Mouse (Mus musculus) adrenal gland, postnatal 4 days (tissue): ENCODE results near the gene Osbpl8. TPM values are rescaled to one million over a fixed set of nuclear protein-coding genes. Genes with fewer than 3 reads are reported as not detected.

Source experiments
- DNase-seq, 2 experiments: peaks; one replicate each; pipeline ENCODE4 v3.0.0; 2021 to 2022; ENCODE audit warnings: low spot score in 2 of 2, mixed read lengths in 2 of 2
- total RNA-seq, 2 experiments: library from RNA; stranded (reverse); gene quantifications; 2 replicates each; pipeline ENCODE4 v1.2.3; 2021

Osbpl8 gene
- total RNA-seq, 2 experiments from 2014 or later = 30.8 to 33.9 TPM

DNA sequence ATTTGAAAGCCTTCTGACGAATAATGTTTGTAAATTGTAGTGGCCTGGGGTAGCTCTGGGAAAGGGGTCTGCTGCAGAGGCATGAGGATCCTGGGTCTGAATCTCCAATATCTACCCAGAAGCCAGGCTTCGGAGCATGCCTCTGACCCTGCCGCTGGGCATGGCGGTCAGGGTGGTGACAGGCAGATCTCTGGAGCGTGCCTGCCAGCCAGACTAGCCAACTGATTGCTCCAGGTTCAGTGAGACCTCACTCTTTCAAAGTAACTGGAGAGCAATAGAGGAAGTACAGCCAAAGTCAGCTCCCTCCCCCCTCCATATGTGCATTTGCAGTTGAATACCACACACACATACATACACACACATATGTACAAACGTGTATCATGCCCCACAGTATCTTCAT, 137.9 kb downstream of the Osbpl8 start:
- no peak for DNase-seq

GRCm38 (mm10) chr10:111308850-111309501, 144.4 kb downstream of the Osbpl8 start:
- DNase-seq = no peak

DNA sequence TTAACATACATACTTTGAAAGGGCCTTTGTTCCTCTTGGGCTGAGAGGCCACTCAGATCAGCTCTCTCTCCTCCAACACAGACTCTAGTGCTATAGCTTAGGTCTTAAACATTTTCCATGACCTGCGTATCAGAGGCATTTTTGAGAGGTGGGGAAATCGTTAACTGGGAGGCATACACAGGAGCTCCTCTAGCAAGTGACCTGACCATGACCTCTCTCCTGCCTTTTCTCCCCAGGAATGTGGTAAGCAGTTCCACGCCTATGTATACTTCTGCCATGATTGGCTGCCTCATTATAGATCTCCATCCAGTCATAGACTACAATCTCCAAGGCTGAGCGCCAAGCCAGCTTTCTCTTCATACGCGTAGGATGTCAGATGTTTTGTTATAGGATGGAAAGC, 148.7 kb downstream of the Osbpl8 start:
- no peak for DNase-seq

DNA sequence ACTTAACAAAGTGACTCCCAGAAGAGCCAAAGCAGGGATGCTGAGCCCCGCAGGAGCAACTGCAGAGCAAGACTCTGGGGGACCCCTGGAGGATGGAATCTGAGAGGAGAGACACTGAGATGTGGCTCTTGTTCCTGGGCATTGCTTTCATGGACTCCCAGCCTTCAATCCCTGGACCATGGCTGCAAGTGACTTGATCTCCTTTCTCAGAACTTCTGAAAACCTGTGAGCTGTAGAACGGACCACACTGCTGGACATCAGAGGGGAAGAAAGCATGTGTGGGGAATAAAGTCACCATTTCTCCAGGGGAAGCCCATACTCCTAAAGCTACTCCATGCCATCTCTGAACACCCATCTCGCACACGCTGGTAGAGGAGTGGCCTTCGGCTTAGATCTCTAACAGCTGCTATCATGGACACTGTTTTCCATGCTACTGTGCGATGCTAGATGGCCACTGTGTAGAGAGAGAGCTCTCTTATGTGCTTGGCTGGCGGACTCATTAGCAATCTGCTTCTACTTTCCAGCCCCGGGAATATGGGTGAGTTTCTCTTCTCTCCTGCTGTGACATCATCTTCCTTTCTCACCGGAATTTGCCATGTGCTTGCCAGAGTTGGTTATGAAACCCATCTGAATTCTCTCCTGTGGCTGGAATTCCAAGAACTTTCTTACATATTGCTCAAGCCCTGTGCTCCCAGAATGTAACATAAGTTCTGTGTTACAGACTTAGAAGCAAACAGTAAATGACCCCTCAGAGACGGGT, 150.3 kb downstream of the Osbpl8 start:
- no peak for DNase-seq

GRCm38 (mm10) chr10:111315940-111316339, 151.4 kb downstream of the Osbpl8 start:
- DNase-seq = no peak

- DNase-seq = no peak
Observed at GRCm38 (mm10) chr10:111318021-111318420, 153.5 kb downstream of the Osbpl8 start.

DNA sequence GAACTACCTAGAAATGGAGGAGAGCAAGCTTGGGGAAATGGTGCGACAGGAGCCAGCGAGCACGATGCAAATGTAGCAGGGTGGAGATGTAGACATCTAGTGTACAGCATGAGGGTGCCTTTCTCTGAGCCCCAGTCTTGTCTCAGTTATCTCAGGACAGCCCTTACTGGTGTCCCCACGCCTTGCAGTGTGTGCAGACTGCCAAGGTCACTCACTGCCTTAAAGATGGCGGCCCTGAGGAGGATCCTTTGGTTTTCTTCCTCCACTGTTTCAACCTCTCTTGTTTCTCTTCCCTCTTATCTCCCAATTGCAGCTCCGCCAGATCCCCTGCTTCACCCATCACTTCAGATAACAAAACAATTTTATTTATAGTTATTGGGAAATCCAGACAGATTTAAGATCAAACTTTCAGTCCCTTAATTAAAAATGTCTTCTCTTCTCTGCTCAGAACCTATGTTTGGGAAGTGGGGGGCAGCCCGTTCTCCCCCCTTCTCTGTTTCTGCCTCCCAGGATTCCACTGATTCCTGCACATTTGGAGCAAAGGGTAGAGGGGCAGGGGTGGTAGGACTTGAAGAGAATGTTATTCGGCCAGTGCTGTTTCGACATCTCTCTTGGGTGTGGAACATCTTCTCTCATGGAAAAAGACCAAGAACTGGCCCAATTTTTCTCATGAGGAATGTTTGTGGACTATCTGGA, 154.4 kb downstream of the Osbpl8 start:
- DNase-seq = no peak

GRCm38 (mm10) chr10:111320579-111320978, 156.0 kb downstream of the Osbpl8 start:
- DNase-seq = no peak

GRCm38 (mm10) chr10:111327957-111328356, 163.4 kb downstream of the Osbpl8 start:
- DNase-seq = no peak

DNA sequence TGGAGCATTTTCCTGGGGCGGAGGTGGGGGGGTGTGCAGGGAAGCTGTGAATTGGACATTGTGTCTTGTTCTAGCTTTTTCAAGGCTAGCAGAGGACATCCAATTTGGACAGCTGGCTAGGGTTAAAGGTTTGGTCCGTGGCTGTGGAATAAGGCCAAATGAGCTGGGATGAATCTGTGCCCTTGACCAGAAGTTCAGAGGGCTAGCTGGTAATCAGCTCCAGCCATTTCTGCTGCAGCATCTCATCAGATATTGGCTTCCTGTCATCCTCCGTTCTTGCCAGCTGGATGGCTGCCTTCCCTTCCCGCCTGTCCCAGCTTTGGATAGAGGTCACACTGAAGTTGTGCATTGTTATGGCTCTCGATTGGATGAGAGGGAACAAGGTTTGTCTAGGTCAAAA, 164.8 kb downstream of the Osbpl8 start:
- no peak for DNase-seq

GRCm38 (mm10) chr10:111334902-111335301, 170.3 kb downstream of the Osbpl8 start:
- DNase-seq = no peak

- peak in 1 of 2 experiments; percentile 13 for DNase-seq
Observed at GRCm38 (mm10) chr10:111335517-111336352, 171.2 kb downstream of the Osbpl8 start.

GRCm38 (mm10) chr10:111336353-111336713, 171.8 kb downstream of the Osbpl8 start:
- no peak for DNase-seq

GRCm38 (mm10) chr10:111339296-111339695, 174.7 kb downstream of the Osbpl8 start:
- DNase-seq = no peak

GRCm38 (mm10) chr10:111341761-111342160, 177.2 kb downstream of the Osbpl8 start:
- DNase-seq = no peak

DNA sequence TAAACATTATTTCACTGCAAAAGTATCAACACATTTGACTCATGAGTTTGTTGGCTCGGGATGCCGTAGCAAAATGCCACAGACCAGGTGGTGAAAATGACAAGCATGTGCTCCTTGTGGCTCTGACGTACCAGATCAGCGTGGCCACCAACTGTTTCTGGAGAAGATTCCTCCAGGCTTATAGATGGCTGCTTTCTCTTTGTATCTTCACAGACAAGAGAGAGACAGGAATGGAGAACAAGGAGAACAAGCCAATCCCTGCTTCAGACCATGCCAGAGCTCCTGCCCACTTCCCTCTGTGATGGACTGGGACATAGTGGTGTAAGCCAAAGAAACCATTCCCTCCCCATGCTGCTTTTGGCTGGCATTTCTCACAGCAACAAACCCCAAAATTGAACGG, 179.0 kb downstream of the Osbpl8 start:
- DNase-seq = no peak

Other genes starting within 250 kb of the Osbpl8 start
- 100 to 1,000 TPM; 160 to 188 TPM for gene Csrp2, start 245.0 kb upstream of the Osbpl8 start, total RNA-seq
- gene Zdhhc17, start 154.6 kb upstream of the Osbpl8 start, total RNA-seq = 10 to 100 TPM; 41.2 to 45.4 TPM
- 1 to 10 TPM; 7.3 to 8.6 TPM for gene Bbs10, start 133.9 kb downstream of the Osbpl8 start, total RNA-seq